Mouse (Mus musculus): ENCODE measurements at regions not wholly inside any gene's neighbourhood (a gene's known extent, or its start where the extent isn't known, plus 50 kb on each side); places are given as distances from the start of the nearest gene placed in this dataset.

DNA sequence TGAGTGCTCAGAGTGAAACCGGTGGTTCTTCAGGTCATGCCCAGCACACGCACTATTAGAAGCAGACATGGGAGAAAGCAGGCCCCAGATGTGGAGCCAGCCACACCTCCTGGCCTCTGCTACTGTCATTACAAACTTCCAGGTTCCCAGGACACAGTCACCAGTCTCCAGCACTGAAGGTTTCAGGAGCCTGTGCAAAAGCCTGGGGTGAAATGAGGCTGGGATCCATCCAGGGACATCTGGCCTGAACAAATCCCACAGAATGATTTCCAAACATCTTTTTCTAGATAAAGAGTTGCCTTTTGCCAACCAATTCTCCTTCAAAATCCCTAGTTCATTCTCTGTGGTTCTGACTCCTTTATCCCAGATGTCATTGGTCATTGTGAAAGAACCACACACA lies 191.1 kb downstream of the Cxcl12 start:
- no peak overlapping the region for H3K4me3 ChIP-seq
- H3K4me2 ChIP-seq (replicated peaks), result no peak overlapping the region
- no peaks in the 10 kb centered on the region for H3K27me3 ChIP-seq
- ATAC-seq (ENCODE audit: low FRiP score, low read depth), result no peak
- no peaks in the 10 kb centered on the region for H3K4me1 ChIP-seq
- no peak overlapping the region for H3K27ac ChIP-seq (replicated peaks)
- no peak overlapping the region for H3K9ac ChIP-seq (replicated peaks)
- H3K9me3 ChIP-seq, result no peaks in the 10 kb centered on the region
- 91% methylated on average over 2 of the region's 2 CpGs for WGBS
- H3K36me3 ChIP-seq, result no peaks in the 10 kb centered on the region

DNA sequence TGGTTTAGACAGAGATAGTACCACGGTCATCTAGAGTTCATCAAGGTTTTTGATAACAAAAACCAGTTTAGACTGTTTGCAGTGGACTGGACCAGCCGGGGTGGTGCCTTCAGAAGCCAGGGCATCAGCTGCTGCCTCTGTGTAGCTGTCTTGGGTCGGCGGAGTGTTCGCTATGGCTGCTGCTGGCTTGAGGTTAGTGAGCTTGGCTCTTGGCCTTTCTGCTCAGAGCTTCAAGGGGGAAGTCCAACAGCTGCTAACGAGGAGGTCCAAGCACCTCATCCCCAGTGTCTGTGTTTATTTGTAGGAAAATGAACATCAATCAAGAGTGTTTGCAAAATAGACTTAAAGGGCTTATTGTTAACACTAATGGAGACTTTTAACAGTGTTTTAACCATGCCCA lies 198.2 kb downstream of the Cxcl12 start:
- H3K4me3 ChIP-seq, result no peak overlapping the region
- WGBS, result 90% methylated on average over 6 of the region's 6 CpGs
- H3K4me2 ChIP-seq (replicated peaks), result no peak overlapping the region
- H3K4me1 ChIP-seq, result no peaks in the 10 kb centered on the region
- H3K9me3 ChIP-seq, result no peaks in the 10 kb centered on the region
- ATAC-seq (ENCODE audit: low FRiP score, low read depth), result no peak
- H3K27ac ChIP-seq (replicated peaks), result no peak overlapping the region
- no peaks in the 10 kb centered on the region for H3K27me3 ChIP-seq
- no peak overlapping the region for H3K9ac ChIP-seq (replicated peaks)
- H3K36me3 ChIP-seq, result no peaks in the 10 kb centered on the region

DNA sequence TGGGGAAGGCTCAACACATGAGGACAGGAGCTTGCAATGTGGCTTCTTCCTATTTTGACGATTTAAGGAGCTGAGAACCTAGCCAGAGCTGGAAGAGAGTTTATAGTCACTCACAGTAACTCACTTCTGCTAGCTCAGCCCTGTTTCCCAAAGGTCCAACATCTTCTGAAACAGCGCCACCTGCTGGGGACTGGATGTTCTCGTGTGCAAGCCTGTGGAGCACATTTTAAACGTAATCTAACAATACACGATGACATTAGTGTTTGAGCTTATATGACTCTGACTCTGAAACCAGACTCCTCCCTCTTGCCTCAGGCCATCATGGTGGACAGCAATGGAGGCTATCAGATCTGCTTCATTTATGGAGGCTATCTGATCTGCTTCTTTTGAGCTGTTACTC lies 207.7 kb downstream of the Cxcl12 start:
- no peaks in the 10 kb centered on the region for H3K27me3 ChIP-seq
- no peaks in the 10 kb centered on the region for H3K4me1 ChIP-seq
- no peak overlapping the region for H3K9ac ChIP-seq (replicated peaks)
- no peak for ATAC-seq (ENCODE audit: low FRiP score, low read depth)
- H3K27ac ChIP-seq (replicated peaks), result no peak overlapping the region
- WGBS, result 88% methylated on average over 5 of the region's 5 CpGs
- peaks cover 7% of the 10 kb centered on the region; the same call in 1 of the 2 replicates for H3K9me3 ChIP-seq
- H3K4me3 ChIP-seq, result no peak overlapping the region
- no peak overlapping the region for H3K4me2 ChIP-seq (replicated peaks)
- no peaks in the 10 kb centered on the region for H3K36me3 ChIP-seq

DNA sequence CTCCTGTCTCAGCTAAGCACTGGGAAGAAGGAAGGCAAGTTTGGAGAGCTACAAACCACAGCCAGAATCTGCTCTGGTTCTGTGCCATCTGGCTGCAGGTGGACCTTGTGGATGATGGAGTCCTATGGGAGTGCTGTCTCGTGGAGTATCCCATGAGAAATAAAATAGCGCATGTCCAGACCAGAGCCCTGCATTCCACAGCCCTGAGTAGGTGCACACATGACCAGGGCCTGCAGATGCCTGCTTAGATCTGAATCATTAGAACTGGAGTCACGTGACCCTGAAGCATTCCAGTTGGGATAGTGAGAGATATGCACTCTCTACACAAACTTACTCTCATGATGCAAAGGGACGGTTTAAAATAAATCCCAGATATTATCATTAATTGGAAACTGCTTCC lies 211.6 kb downstream of the Cxcl12 start:
- Histone ChIP-seq H3K9me3 (peaks cover 7% of the 10 kb centered on the region; the same call in 1 of the 2 replicates), H3K9ac (replicated peaks) (no peak overlapping the region), H3K27ac (replicated peaks) (no peak overlapping the region), H3K36me3 (no peaks in the 10 kb centered on the region), H3K4me1 (no peaks in the 10 kb centered on the region), H3K4me3 (no peak overlapping the region), H3K4me2 (replicated peaks) (no peak overlapping the region), H3K27me3 (no peaks in the 10 kb centered on the region)
- ATAC-seq (ENCODE audit: low FRiP score, low read depth), result no peak
- 83% methylated on average over 4 of the region's 4 CpGs for WGBS

DNA sequence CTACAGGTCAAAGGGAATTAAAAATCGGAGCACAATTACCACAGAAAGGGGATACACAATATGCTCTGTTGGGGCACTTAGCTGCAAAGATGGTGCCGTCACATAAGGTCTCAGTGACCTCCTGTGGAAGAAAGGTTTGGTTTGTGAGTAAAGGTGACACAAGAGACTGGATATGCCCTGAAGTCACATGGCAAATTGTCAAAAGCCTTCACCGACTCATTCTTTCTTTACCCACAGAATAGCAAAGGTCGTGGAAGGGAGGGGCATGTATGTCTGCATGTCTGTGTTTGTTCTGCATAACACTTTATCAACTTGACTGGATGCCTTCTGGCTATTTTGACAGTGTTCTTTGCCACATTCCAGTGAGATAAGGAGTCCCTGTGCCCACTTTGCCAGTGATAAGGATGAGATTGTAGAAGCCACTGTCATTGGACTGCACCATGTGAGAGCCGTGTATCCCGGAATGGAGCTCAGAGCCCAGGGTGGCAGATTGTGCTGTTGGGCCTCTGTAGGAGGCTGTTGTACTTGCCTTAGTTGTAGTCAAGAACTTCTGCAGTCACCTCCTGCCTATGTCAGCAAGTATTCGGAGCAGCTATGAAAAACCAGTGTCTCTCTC lies 222.0 kb downstream of the Cxcl12 start:
- H3K27ac ChIP-seq (replicated peaks), result no peak overlapping the region
- no peak overlapping the region for H3K4me2 ChIP-seq (replicated peaks)
- no peaks in the 10 kb centered on the region for H3K27me3 ChIP-seq
- no peak for ATAC-seq (ENCODE audit: low FRiP score, low read depth)
- no peak overlapping the region for H3K9ac ChIP-seq (replicated peaks)
- 85% methylated on average over 7 of the region's 7 CpGs for WGBS
- no peaks in the 10 kb centered on the region for H3K9me3 ChIP-seq
- no peaks in the 10 kb centered on the region for H3K36me3 ChIP-seq
- no peak overlapping the region for H3K4me3 ChIP-seq
- H3K4me1 ChIP-seq, result no peaks in the 10 kb centered on the region

DNA sequence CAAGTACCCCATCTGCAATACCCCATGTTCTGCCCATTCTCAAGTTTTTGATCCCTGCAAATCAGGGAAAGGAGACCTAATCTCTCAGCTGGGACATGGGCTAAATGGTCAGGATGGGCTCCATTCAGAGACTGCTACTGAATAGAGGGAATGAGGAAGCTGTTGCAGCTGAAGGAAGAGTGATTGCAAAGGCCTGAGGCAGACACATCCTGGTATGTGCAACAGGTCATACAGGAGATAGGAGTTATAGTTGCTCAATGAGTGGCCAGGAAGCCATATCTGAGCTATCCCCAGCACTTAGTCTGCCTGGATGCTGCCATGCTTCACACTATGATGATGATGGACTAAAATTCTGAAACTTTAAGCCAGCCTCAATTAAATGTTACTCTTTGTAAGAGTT lies 225.1 kb downstream of the Cxcl12 start:
- no peak overlapping the region for H3K4me2 ChIP-seq (replicated peaks)
- H3K4me3 ChIP-seq, result no peak overlapping the region
- ATAC-seq (ENCODE audit: low FRiP score, low read depth), result no peak

DNA sequence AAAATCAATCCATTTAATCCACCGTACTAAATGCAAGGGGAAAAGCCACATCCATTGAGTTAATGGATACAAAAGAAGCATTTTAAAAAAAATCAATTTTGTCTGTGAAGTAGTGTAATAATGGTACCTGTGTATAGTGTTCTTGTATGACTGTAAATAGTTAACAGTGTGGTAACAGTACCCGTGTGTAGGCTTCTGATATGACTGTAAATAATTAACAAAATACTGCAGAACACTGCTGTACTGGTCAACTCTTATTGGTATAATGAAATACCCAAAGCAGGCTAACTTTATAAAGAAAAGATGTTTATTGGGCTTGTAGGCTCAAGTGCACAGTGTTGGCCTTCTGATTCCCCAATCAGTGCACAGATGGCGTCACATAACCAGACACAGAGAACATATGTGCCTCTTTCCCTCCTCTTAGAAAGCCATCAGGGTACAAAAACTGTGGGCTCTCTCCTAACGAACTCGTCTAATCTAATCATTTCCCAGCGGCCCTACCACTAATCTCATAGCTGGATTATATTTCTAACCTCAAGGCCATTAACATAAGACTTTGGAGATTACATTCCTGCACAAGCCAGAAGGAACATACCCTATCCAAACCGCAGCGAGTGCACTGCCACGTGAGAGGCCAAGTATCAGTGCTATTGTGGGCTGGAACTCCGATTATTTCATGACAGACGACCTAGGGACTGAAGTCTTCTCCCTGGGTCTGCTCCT lies 237.4 kb downstream of the Cxcl12 start:
- ATAC-seq (ENCODE audit: low FRiP score, low read depth), result no peak

More for the DNA sequence above, 225.1 kb downstream of the Cxcl12 start:
- H3K4me1 ChIP-seq, result no peaks in the 10 kb centered on the region
- H3K27me3 ChIP-seq, result no peaks in the 10 kb centered on the region
- H3K36me3 ChIP-seq, result no peaks in the 10 kb centered on the region
- H3K9me3 ChIP-seq, result no peaks in the 10 kb centered on the region
- no peak overlapping the region for H3K27ac ChIP-seq (replicated peaks)
- H3K9ac ChIP-seq (replicated peaks), result no peak overlapping the region

DNA sequence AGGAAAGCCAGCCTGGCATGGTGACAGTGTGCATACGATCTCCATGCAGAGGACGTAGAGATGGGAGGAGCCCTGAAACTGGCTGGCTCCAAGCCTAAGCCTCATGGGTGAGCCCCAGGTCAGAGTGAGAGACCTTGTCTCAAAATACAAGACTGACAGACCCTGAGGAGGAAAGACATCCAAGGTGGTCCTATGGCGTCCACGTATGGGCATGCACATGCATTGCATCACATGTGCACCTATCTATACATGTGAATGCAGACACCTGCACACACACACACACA lies 237.9 kb downstream of the Cxcl12 start:
- Histone ChIP-seq H3K27me3 (no peaks in the 10 kb centered on the region), H3K4me1 (no peaks in the 10 kb centered on the region), H3K36me3 (no peaks in the 10 kb centered on the region), H3K4me2 (replicated peaks) (no peak overlapping the region), H3K9me3 (no peaks in the 10 kb centered on the region), H3K9ac (replicated peaks) (no peak overlapping the region), H3K27ac (replicated peaks) (no peak overlapping the region), H3K4me3 (no peak overlapping the region)
- 94% methylated on average over 4 of the region's 4 CpGs for WGBS
- no peak for ATAC-seq (ENCODE audit: low FRiP score, low read depth)

More for the DNA sequence above, 237.4 kb downstream of the Cxcl12 start:
- no peaks in the 10 kb centered on the region for H3K9me3 ChIP-seq
- no peak overlapping the region for H3K4me2 ChIP-seq (replicated peaks)
- H3K4me1 ChIP-seq, result no peaks in the 10 kb centered on the region
- no peak overlapping the region for H3K4me3 ChIP-seq
- no peaks in the 10 kb centered on the region for H3K27me3 ChIP-seq
- no peak overlapping the region for H3K9ac ChIP-seq (replicated peaks)
- 87% methylated on average over 11 of the region's 11 CpGs for WGBS
- no peaks in the 10 kb centered on the region for H3K36me3 ChIP-seq
- no peak overlapping the region for H3K27ac ChIP-seq (replicated peaks)

DNA sequence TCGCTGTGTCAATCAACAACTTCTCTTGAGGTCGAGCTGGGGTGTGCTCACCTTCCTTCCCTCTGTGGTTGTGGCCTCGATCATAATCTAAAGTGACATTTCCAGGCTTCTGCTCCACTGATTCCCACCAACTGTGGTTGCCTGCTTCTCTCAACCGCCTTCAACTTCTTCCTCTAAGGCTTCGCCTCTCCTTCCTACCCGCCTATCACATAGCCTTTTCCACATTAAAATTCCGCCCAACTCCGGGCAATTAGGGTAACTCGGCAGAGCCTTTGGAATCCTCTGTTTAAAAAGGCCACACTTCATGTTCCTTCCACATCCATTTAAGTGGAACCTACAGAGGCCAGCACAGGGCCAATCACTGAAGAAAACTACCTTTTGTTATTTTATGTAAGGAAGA lies 238.4 kb downstream of the Cxcl12 start:
- Histone ChIP-seq H3K4me3 (no peak overlapping the region), H3K9ac (replicated peaks) (no peak overlapping the region), H3K4me1 (no peaks in the 10 kb centered on the region), H3K27me3 (no peaks in the 10 kb centered on the region), H3K27ac (replicated peaks) (no peak overlapping the region), H3K36me3 (no peaks in the 10 kb centered on the region), H3K4me2 (replicated peaks) (no peak overlapping the region), H3K9me3 (no peaks in the 10 kb centered on the region)
- ATAC-seq (ENCODE audit: low FRiP score, low read depth), result no peak
- 76% methylated on average over 9 of the region's 9 CpGs for WGBS

DNA sequence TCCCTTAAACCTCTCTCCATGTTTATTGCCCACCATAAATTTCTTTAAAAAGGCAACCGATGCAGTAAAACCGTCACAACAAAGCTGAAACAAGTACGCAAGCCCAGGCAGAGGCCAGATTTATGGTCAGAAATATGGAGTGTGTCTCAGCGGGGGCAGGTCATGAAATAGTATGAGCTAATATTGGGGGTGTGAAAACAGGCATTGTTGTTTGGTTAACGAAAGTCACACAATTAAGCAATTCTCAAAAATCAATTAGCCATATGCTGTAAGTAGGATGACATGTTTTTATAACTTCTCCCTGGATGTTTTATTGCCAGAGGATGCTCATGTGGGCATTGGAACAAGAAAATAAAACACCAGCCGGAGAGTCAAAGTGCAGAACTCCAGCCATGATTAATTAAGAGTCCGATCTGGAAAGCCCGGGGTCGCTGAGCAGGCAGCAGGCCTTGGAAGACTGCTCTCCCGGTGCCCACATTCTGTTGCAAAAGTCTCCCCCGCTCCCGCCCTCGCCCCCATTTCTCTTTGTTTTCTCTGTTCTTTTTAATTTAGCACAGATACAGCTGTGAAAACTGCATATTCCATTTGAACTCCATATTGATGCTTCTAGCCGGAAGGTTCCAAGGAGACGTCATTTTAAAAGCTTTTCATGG lies 239.0 kb downstream of the Cxcl12 start:
- Histone ChIP-seq H3K27me3 (no peaks in the 10 kb centered on the region), H3K4me3 (no peak overlapping the region), H3K27ac (replicated peaks) (no peak overlapping the region), H3K9ac (replicated peaks) (no peak overlapping the region), H3K4me1 (no peaks in the 10 kb centered on the region), H3K4me2 (replicated peaks) (no peak overlapping the region), H3K36me3 (no peaks in the 10 kb centered on the region), H3K9me3 (no peaks in the 10 kb centered on the region)
- 76% methylated on average over 15 of the region's 15 CpGs for WGBS
- no peak for ATAC-seq (ENCODE audit: low FRiP score, low read depth)

DNA sequence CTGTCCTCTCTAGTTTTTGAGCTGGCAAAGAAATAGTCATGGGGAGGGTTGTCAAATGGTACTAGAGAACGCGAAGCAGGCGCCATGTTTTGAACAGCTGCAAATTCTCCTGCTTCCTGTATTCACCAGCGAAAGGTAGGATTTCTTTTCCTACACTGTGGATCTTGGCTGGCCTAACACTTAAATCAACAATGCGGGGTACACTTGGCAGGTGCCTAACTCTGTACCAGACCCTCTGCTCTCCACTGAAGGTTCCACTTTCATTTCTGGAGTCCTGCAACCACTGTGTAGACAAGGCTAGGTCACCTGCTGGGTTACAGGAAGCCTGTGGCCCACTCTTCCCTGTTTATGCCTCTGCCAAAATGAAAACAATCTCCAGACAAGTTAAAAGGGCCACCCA lies 239.6 kb downstream of the Cxcl12 start:
- 91% methylated on average over 5 of the region's 5 CpGs for WGBS
- Histone ChIP-seq H3K9ac (replicated peaks) (no peak overlapping the region), H3K9me3 (no peaks in the 10 kb centered on the region), H3K27me3 (no peaks in the 10 kb centered on the region), H3K36me3 (no peaks in the 10 kb centered on the region), H3K4me3 (no peak overlapping the region), H3K27ac (replicated peaks) (no peak overlapping the region), H3K4me2 (replicated peaks) (no peak overlapping the region), H3K4me1 (no peaks in the 10 kb centered on the region)
- ATAC-seq (ENCODE audit: low FRiP score, low read depth), result no peak

DNA sequence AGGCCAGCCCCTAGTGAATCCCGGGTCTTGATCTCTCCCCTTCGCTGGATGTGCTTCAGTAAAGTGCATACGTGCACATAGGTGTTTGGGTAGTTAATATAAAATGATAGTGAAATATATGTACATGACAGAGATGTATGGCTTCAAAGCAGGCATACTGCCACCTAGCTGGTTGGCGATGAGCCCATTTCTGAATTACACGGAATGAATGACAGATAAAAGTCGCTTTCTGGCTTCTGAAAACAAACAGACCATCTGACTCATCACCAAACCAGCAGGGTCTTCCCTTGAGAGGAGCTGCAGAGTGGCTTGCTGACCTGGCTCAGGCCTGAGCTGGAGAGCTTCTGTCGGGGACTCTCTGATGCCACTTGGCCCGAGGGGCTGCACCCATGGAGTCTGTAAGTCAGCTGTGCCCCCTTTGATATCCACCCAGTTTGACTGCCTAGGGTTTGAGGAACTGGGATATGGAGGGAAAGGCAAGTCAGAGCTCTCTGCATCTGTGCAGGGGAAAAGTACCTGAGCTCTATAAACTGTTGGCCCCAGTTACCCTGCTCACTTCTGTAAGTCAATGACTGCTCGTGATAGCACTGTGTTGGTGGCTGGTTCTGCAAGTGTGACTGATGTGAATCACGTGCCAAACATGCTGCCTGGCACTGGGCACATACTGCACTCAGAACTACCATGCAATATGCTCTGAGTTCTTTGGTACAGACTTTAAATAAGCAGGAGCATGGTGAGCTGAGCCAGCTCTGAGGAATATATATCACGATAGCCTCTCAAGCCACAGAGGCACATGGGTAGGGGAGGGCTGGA lies 240.8 kb downstream of the Cxcl12 start:
- H3K4me1 ChIP-seq, result no peaks in the 10 kb centered on the region
- H3K4me3 ChIP-seq, result no peak overlapping the region
- H3K9me3 ChIP-seq, result no peaks in the 10 kb centered on the region
- no peak overlapping the region for H3K27ac ChIP-seq (replicated peaks)
- no peak overlapping the region for H3K4me2 ChIP-seq (replicated peaks)
- ATAC-seq (ENCODE audit: low FRiP score, low read depth), result no peak
- WGBS, result 82% methylated on average over 11 of the region's 11 CpGs
- no peaks in the 10 kb centered on the region for H3K36me3 ChIP-seq
- H3K27me3 ChIP-seq, result no peaks in the 10 kb centered on the region
- H3K9ac ChIP-seq (replicated peaks), result no peak overlapping the region
